In the genomic region with DNA sequence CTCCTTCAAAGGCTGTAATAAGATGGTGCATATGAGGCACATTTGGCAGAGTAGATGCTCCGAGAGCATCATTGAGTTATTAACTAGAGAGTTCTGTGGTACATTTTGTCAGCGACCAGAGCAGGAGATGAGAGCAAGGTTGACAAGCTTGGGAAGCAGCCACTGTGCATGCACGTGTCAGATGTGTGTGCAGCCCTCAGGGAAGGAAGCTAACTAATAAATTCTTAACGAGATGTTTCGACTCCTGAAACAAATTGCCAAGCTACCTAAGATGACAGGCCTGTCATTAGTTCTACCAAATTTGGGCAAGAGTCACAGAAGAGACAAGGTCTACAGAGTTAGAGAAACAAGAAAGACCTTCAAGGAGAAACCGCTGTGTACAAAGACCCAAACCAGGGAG, we compare ENCODE assay signal across 8 mouse cellular contexts. TPM values are rescaled to one million over a fixed set of nuclear protein-coding genes. Genes with fewer than 3 reads are reported as not detected.
DNase-seq lines count a peak whose midpoint lies in the region; ATAC-seq and TF ChIP-seq lines count a peak whose summit lies in the region.

No protein-coding gene starts in this region.

- H3K27ac ChIP-seq in gastrocnemius, adult 2 months: peak overlapping the region; percentile 86
- H3K27ac ChIP-seq in hindbrain, postnatal 0 days: peak overlapping the region; percentile 68
- H3K27ac ChIP-seq in midbrain, embryonic 12.5 days (replicated peaks): no peak overlapping the region

- no peak for TF ChIP-seq CTCF in gastrocnemius, adult 2 months (IDR thresholded peaks at IDR 0.05)
- TF ChIP-seq CTCF in hindbrain, postnatal 0 days (IDR thresholded peaks at IDR 0.05; ENCODE audit: low read depth): no peak

- intact Hi-C loops in gastrocnemius, adult 2 months (cut with DNase I): no loop called here

- H3K9ac ChIP-seq in hindbrain, postnatal 0 days (replicated peaks; ENCODE audit: low read length): peak overlapping the region; percentile 49; the same call in 1 of the 2 replicates
- peak overlapping the region; percentile 59; the same call in 1 of the 2 replicates for H3K9ac ChIP-seq in midbrain, embryonic 12.5 days (replicated peaks)

- WGBS in hindbrain, postnatal 0 days: 22% methylated on average over 6 of the region's 6 CpGs
- WGBS in midbrain, embryonic 12.5 days: 42% methylated on average over 6 of the region's 6 CpGs

- H3K4me3 ChIP-seq in gastrocnemius, adult 2 months: peak overlapping the region; percentile 79
- H3K4me3 ChIP-seq in hindbrain, postnatal 0 days (ENCODE audit: low read length): peak overlapping the region; percentile 52
- H3K4me3 ChIP-seq in midbrain, embryonic 12.5 days: peak overlapping the region; percentile 48

- H3K4me2 ChIP-seq in hindbrain, postnatal 0 days (ENCODE audit: low read depth, low read length): peak overlapping the region; percentile 69
- H3K4me2 ChIP-seq in midbrain, embryonic 12.5 days (replicated peaks): peak overlapping the region; percentile 81

- H3K4me1 ChIP-seq in hindbrain, postnatal 0 days (ENCODE audit: insufficient read depth, low read length): peaks cover 7% of the 10 kb centered on the region
- peaks cover 9% of the 10 kb centered on the region; the same call in 1 of the 2 replicates for H3K4me1 ChIP-seq in midbrain, embryonic 12.5 days

- no peaks in the 10 kb centered on the region for H3K9me3 ChIP-seq in hindbrain, postnatal 0 days (ENCODE audit: low read length)
- no peaks in the 10 kb centered on the region for H3K9me3 ChIP-seq in midbrain, embryonic 12.5 days

- H3K36me3 ChIP-seq in hindbrain, postnatal 0 days (ENCODE audit: insufficient read depth, low read length): no peaks in the 10 kb centered on the region
- H3K36me3 ChIP-seq in midbrain, embryonic 12.5 days: no peaks in the 10 kb centered on the region

- no peaks in the 10 kb centered on the region for H3K27me3 ChIP-seq in hindbrain, postnatal 0 days (ENCODE audit: insufficient read depth, low read length)
- peaks cover 34% of the 10 kb centered on the region for H3K27me3 ChIP-seq in midbrain, embryonic 12.5 days

- no peak; the same call in 1 of the 2 replicates for ATAC-seq in hindbrain, postnatal 0 days
- ATAC-seq in midbrain, embryonic 12.5 days (ENCODE audit: low FRiP score, low read depth): no peak

- DNase-seq in gastrocnemius, adult 2 months: no peak
- no peak for DNase-seq in gastrocnemius, postnatal 10 days
- DNase-seq in embryo, embryonic 10 days (ENCODE audit: low spot score): peak; percentile 32
- peak; percentile 31 for DNase-seq in hindbrain, postnatal 0 days (ENCODE audit: low spot score)
- no peak for DNase-seq in ovary, adult 18-20 months (ENCODE audit: low spot score)
- DNase-seq in adrenal gland, postnatal 25 days: no peak
- DNase-seq in cerebellum, adult 9-10 months: no peak

RNA-seq across cellular contexts. Expression of a gene that starts 0.6 kb away (rescaled TPM):
- total RNA-seq in gastrocnemius, adult 2 months (2021): 1 to 10 TPM in 1 of 2 experiments, under 1 TPM in 1; 0.71 to 1.3 TPM
- total RNA-seq in gastrocnemius, postnatal 10 days (2021): under 1 TPM; 0.49 to 0.88 TPM
- total RNA-seq in hindbrain, postnatal 0 days (2014; rRNA removed): 78.3 and 87.5 TPM in 2 replicates
- polyA plus RNA-seq in hindbrain, postnatal 0 days (2015; fragmentation: Nextera tagmentation; extraction: Ambion mirVana): 33.8 and 39.7 TPM in 2 replicates
- polyA plus RNA-seq in midbrain, embryonic 12.5 days (2016; fragmentation: Nextera tagmentation; extraction: Ambion mirVana): 5.1 and 5.3 TPM in 2 replicates
- total RNA-seq in adrenal gland, postnatal 25 days (2021): 1.1 and 2.6 TPM in 2 replicates

RNA-seq across cellular contexts. Expression of a gene that starts 30.6 kb away (rescaled TPM):
- total RNA-seq in gastrocnemius, adult 2 months (2021): under 1 TPM; 0.10 to 0.31 TPM
- total RNA-seq in gastrocnemius, postnatal 10 days (2021): under 1 TPM in 1 of 2 experiments, not detected in 1; 0.23 TPM
- 0.21 and 0.90 TPM in 2 replicates for total RNA-seq in hindbrain, postnatal 0 days (2014; rRNA removed)
- 0.41 and 0.42 TPM in 2 replicates for polyA plus RNA-seq in hindbrain, postnatal 0 days (2015; fragmentation: Nextera tagmentation; extraction: Ambion mirVana)
- polyA plus RNA-seq in midbrain, embryonic 12.5 days (2016; fragmentation: Nextera tagmentation; extraction: Ambion mirVana): 0.74 and 1.1 TPM in 2 replicates
- total RNA-seq in adrenal gland, postnatal 25 days (2021): 0.33 and 0.82 TPM in 2 replicates

RNA-seq across cellular contexts. Expression of a gene that starts 30.7 kb away (rescaled TPM):
- total RNA-seq in gastrocnemius, adult 2 months (2021): 10 to 100 TPM in 1 of 2 experiments, 1 to 10 TPM in 1; 8.8 to 14.7 TPM
- total RNA-seq in gastrocnemius, postnatal 10 days (2021): 1 to 10 TPM; 2.1 to 2.8 TPM
- 14.4 and 16.9 TPM in 2 replicates for total RNA-seq in hindbrain, postnatal 0 days (2014; rRNA removed)
- 15.4 and 16.3 TPM in 2 replicates for polyA plus RNA-seq in hindbrain, postnatal 0 days (2015; fragmentation: Nextera tagmentation; extraction: Ambion mirVana)
- polyA plus RNA-seq in midbrain, embryonic 12.5 days (2016; fragmentation: Nextera tagmentation; extraction: Ambion mirVana): 29.4 and 29.9 TPM in 2 replicates
- total RNA-seq in adrenal gland, postnatal 25 days (2021): 3.9 and 4.1 TPM in 2 replicates

RNA-seq across cellular contexts. Expression of a gene that starts 50.1 kb away (rescaled TPM):
- total RNA-seq in gastrocnemius, adult 2 months (2021): 10 to 100 TPM; 18.4 to 19.6 TPM
- 10 to 100 TPM; 15.8 to 19.4 TPM for total RNA-seq in gastrocnemius, postnatal 10 days (2021)
- total RNA-seq in hindbrain, postnatal 0 days (2014; rRNA removed): 48.6 and 52.4 TPM in 2 replicates
- 23.5 and 25.8 TPM in 2 replicates for polyA plus RNA-seq in hindbrain, postnatal 0 days (2015; fragmentation: Nextera tagmentation; extraction: Ambion mirVana)
- 6.7 and 7.8 TPM in 2 replicates for polyA plus RNA-seq in midbrain, embryonic 12.5 days (2016; fragmentation: Nextera tagmentation; extraction: Ambion mirVana)
- 6.6 and 6.9 TPM in 2 replicates for total RNA-seq in adrenal gland, postnatal 25 days (2021)

Comparison
In these comparisons a context has a peak if more than half of its experiments do, and no peak if none do; other contexts are left out.
1. DNase-seq: peak in embryo, embryonic 10 days (single experiment) and hindbrain, postnatal 0 days (single experiment); none in gastrocnemius, adult 2 months (single experiment), gastrocnemius, postnatal 10 days (single experiment), ovary, adult 18-20 months (single experiment), adrenal gland, postnatal 25 days (single experiment) and cerebellum, adult 9-10 months (single experiment).
2. RNA of a gene that starts 0.6 kb away (total RNA-seq): 78.3 to 87.5 TPM in hindbrain, postnatal 0 days; 1.1 to 2.6 TPM in adrenal gland, postnatal 25 days, 0.71 to 1.3 TPM in gastrocnemius, adult 2 months and 0.49 to 0.88 TPM in gastrocnemius, postnatal 10 days; every median in the first group is over 10 times any median in the second.
3. Peak in every context shown above with its lines, with median percentiles within 50 percentile points of each other: H3K4me3 ChIP-seq.